Mouse (Mus musculus): Measurements from ENCODE around the gene Usp47. TPM values are rescaled to one million over a fixed set of nuclear protein-coding genes. Genes with fewer than 3 reads are reported as not detected.

Gene Usp47
- polyA plus RNA-seq, 1 experiment: 0.23 TPM

- peaks cover 82% of the 10 kb centered on the region for H3K36me3 ChIP-seq (ENCODE audit: control insufficient read depth)
- TF ChIP-seq GATA1 (IDR thresholded peaks at IDR 0.05; ENCODE audit: low read length): no peak
- no peak for TF ChIP-seq TAL1 (IDR thresholded peaks at IDR 0.05; ENCODE audit: low read length)
- no peak overlapping the region for H3K4me3 ChIP-seq (replicated peaks)
- no peaks in the 10 kb centered on the region for H3K9me3 ChIP-seq (ENCODE audit: control insufficient read depth, low read length)
- no peaks in the 10 kb centered on the region for H3K27me3 ChIP-seq (ENCODE audit: control insufficient read depth)
- peaks cover 5% of the 10 kb centered on the region for H3K4me1 ChIP-seq (ENCODE audit: control insufficient read depth)
These were observed 85.5 kb downstream of the Usp47 start for GRCm38 (mm10) chr7:112108757-112109156.

GRCm38 (mm10) chr7:112110638-112111372 is 87.5 kb downstream of the Usp47 start:
- Histone ChIP-seq H3K27me3 (ENCODE audit: control insufficient read depth) (no peaks in the 10 kb centered on the region), H3K4me1 (ENCODE audit: control insufficient read depth) (peaks cover 5% of the 10 kb centered on the region), H3K36me3 (ENCODE audit: control insufficient read depth) (peaks cover 62% of the 10 kb centered on the region), H3K9me3 (ENCODE audit: control insufficient read depth, low read length) (no peaks in the 10 kb centered on the region), H3K4me3 (replicated peaks) (no peak overlapping the region)
- TF ChIP-seq TAL1 (IDR thresholded peaks at IDR 0.05; ENCODE audit: low read length) (no peak), GATA1 (IDR thresholded peaks at IDR 0.05; ENCODE audit: low read length) (no peak)

GRCm38 (mm10) chr7:112117501-112117900 is 94.2 kb downstream of the Usp47 start:
- Histone ChIP-seq H3K9me3 (ENCODE audit: control insufficient read depth, low read length) (no peaks in the 10 kb centered on the region), H3K36me3 (ENCODE audit: control insufficient read depth) (no peaks in the 10 kb centered on the region; the same call in none of the 2 replicates), H3K4me1 (ENCODE audit: control insufficient read depth) (no peaks in the 10 kb centered on the region), H3K27me3 (ENCODE audit: control insufficient read depth) (no peaks in the 10 kb centered on the region), H3K4me3 (replicated peaks) (no peak overlapping the region)
- TF ChIP-seq TAL1 (IDR thresholded peaks at IDR 0.05; ENCODE audit: low read length): no peak
- TF ChIP-seq GATA1 (IDR thresholded peaks at IDR 0.05; ENCODE audit: low read length): no peak

GRCm38 (mm10) chr7:112118086-112118485 is 94.8 kb downstream of the Usp47 start:
- Histone ChIP-seq H3K4me1 (ENCODE audit: control insufficient read depth) (no peaks in the 10 kb centered on the region), H3K27me3 (ENCODE audit: control insufficient read depth) (no peaks in the 10 kb centered on the region), H3K9me3 (ENCODE audit: control insufficient read depth, low read length) (no peaks in the 10 kb centered on the region), H3K36me3 (ENCODE audit: control insufficient read depth) (no peaks in the 10 kb centered on the region), H3K4me3 (replicated peaks) (no peak overlapping the region)
- TF ChIP-seq TAL1 (IDR thresholded peaks at IDR 0.05; ENCODE audit: low read length) (no peak), GATA1 (IDR thresholded peaks at IDR 0.05; ENCODE audit: low read length) (no peak)

- Histone ChIP-seq H3K36me3 (ENCODE audit: control insufficient read depth) (no peaks in the 10 kb centered on the region), H3K4me1 (ENCODE audit: control insufficient read depth) (no peaks in the 10 kb centered on the region), H3K27me3 (ENCODE audit: control insufficient read depth) (no peaks in the 10 kb centered on the region), H3K9me3 (ENCODE audit: control insufficient read depth, low read length) (no peaks in the 10 kb centered on the region), H3K4me3 (replicated peaks) (no peak overlapping the region)
- no peak for TF ChIP-seq TAL1 (IDR thresholded peaks at IDR 0.05; ENCODE audit: low read length)
- no peak for TF ChIP-seq GATA1 (IDR thresholded peaks at IDR 0.05; ENCODE audit: low read length)
These were observed 95.9 kb downstream of the Usp47 start for GRCm38 (mm10) chr7:112119248-112119647.

- TF ChIP-seq GATA1 (IDR thresholded peaks at IDR 0.05; ENCODE audit: low read length) (no peak), TAL1 (IDR thresholded peaks at IDR 0.05; ENCODE audit: low read length) (no peak)
These were observed 97.8 kb downstream of the Usp47 start for GRCm38 (mm10) chr7:112120861-112121810.

GRCm38 (mm10) chr7:112121866-112122500 is 98.7 kb downstream of the Usp47 start:
- no peaks in the 10 kb centered on the region for H3K9me3 ChIP-seq (ENCODE audit: control insufficient read depth, low read length)
- H3K27me3 ChIP-seq (ENCODE audit: control insufficient read depth): no peaks in the 10 kb centered on the region
- TF ChIP-seq GATA1 (IDR thresholded peaks at IDR 0.05; ENCODE audit: low read length) (no peak), TAL1 (IDR thresholded peaks at IDR 0.05; ENCODE audit: low read length) (no peak)
- no peaks in the 10 kb centered on the region for H3K4me1 ChIP-seq (ENCODE audit: control insufficient read depth)
- no peak overlapping the region for H3K4me3 ChIP-seq (replicated peaks)
- H3K36me3 ChIP-seq (ENCODE audit: control insufficient read depth): no peaks in the 10 kb centered on the region

More at GRCm38 (mm10) chr7:112120861-112121810, 97.8 kb downstream of the Usp47 start:
- Histone ChIP-seq H3K27me3 (ENCODE audit: control insufficient read depth) (no peaks in the 10 kb centered on the region), H3K4me1 (ENCODE audit: control insufficient read depth) (no peaks in the 10 kb centered on the region), H3K4me3 (replicated peaks) (no peak overlapping the region), H3K36me3 (ENCODE audit: control insufficient read depth) (no peaks in the 10 kb centered on the region), H3K9me3 (ENCODE audit: control insufficient read depth, low read length) (no peaks in the 10 kb centered on the region)

- Histone ChIP-seq H3K4me3 (replicated peaks) (no peak overlapping the region), H3K9me3 (ENCODE audit: control insufficient read depth, low read length) (no peaks in the 10 kb centered on the region), H3K36me3 (ENCODE audit: control insufficient read depth) (no peaks in the 10 kb centered on the region), H3K4me1 (ENCODE audit: control insufficient read depth) (no peaks in the 10 kb centered on the region), H3K27me3 (ENCODE audit: control insufficient read depth) (no peaks in the 10 kb centered on the region)
- no peak for TF ChIP-seq TAL1 (IDR thresholded peaks at IDR 0.05; ENCODE audit: low read length)
- no peak for TF ChIP-seq GATA1 (IDR thresholded peaks at IDR 0.05; ENCODE audit: low read length)
These were observed 100.3 kb downstream of the Usp47 start for GRCm38 (mm10) chr7:112123612-112124011.

Data from erythroblast, embryonic 14.5 days (primary cell).